Mouse (Mus musculus) kidney, adult 2 months (tissue): ENCODE data around the gene Id2.

Experiments
- CTCF ChIP-seq: fragments of 200-500 bp; conservative IDR thresholded peaks from 2 replicates; pipeline ENCODE4 v1.5.1; 2011; ENCODE audit warnings: low read depth, mild to moderate bottlenecking, control low read depth, low read length, moderate library complexity, mixed read lengths; ENCODE audit not compliant: insufficient read depth, insufficient read length
- POLR2A ChIP-seq: fragments of 200-500 bp; IDR thresholded peaks from one replicate; pipeline ENCODE4 v1.6.1; 2011; ENCODE audit warnings: low read depth, low read length, control low read depth

- TF ChIP-seq CTCF (no peak), POLR2A (no peak)
These were observed 7.0 kb upstream of the Id2 start for GRCm38 (mm10) chr12:25103911-25104310.
